Mouse (Mus musculus): ENCODE data around the gene Heyl. TPM values are rescaled to one million over a fixed set of nuclear protein-coding genes. Genes with fewer than 3 reads are reported as not detected.

Gene Heyl
- total RNA-seq (2021), result 1 to 10 TPM; 7.3 to 8.5 TPM
- long read RNA-seq, full-length matches to known transcripts, result 3 of 5 reads
- long read RNA-seq, partial matches to known transcripts, result 0 of 5 reads
- long read RNA-seq, other reads (novel, unspliced or antisense), result 2 of 5 reads

DNA sequence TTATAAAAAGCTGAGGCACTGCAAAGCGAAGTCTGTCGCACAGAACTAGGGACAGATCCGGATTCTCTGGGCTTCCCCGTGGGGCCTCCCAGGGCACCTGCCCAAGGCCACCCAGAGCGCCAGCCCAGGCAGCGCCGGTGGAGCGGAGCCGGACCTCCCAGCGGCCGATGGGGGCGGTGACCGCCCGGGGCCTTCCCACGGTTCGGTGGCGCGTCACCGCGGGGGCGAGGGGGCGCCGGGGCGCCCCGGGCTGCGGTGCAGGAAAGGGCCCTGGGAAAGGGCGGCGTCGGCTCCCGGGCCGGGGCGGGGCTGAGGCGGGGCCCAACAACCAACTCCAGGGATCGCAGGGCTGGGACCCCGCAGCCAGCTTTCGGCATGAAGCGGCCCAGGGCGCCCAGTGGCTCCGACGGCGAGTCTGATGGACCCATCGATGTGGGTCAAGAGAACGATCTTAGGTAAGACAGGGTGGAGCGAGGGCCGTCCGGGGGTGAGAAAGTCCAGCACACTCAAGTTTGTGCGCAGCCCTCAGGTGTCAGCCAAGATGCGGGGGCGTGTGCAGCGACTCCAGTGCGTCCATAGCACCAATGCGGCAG lies at the start of gene Heyl:
TSS of gene Heyl (plus strand) at position 65 of the 593 bp plus-strand sequence.
- DNase-seq (ENCODE audit: low spot score in 2 of 2), result peak in 1 of 2 experiments; percentile 46

DNA sequence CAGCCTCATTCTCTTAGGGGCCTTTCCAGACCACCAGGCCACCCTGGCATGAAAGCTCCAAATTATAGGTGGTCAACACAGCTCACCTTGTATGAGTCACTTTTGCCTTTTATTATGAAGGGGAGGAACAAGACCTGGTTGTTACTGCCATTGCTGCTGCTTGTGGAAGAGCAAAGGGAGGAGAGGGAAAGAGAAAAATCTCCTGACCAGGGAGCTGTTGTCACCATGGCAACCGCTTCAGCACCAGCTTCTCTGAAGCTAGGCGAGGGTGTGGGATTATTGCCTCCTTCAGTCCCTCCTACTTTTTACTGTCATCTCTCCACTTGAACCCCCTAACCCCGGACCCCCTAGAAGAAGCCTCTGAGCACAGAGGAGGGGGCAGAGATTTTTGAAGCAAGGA lies 48.5 kb upstream of the Heyl start:
- DNase-seq (ENCODE audit: low spot score in 2 of 2), result peak in 1 of 2 experiments; percentile 45

DNA sequence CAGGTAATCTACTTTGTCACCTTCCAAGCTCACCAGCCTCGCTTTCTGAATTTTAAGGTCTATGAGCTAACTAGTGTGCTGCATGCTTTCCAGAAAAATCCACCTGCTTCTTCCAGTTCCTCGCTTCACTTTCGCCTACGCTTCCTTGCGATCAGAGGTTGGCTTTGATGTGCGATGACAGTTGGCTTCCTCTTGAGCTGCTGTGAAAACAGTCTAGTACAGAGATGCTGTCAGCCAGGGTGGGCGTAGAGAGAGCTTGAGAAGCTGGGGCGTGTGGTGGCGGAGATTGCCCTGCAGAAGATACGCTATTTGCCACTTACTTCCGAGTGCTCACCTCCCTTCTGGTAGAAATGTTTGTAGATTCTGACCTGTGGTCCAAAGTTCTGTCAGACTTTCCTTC lies 41.0 kb upstream of the Heyl start:
- DNase-seq (ENCODE audit: low spot score in 2 of 2), result no peak

DNA sequence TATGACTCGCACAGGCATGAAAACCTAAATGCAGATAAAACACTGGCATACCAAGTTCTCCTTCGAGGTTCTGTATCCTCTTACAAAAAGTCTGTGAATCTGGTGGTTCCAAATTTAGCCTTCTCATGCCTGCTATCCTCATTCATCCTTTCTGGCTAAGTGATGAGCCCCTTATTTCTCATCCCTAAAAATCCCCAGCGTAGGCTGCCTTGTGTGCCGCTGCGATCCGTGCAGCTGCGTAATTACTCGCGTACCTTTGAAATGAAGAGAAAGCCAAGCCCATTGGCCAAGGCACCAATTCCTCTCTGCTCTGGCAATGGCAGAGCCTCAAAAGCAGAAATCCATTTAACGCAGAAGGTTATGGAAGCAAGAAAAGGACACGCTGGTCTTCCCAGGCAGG lies 39.6 kb upstream of the Heyl start:
- DNase-seq (ENCODE audit: low spot score in 2 of 2), result no peak

DNA sequence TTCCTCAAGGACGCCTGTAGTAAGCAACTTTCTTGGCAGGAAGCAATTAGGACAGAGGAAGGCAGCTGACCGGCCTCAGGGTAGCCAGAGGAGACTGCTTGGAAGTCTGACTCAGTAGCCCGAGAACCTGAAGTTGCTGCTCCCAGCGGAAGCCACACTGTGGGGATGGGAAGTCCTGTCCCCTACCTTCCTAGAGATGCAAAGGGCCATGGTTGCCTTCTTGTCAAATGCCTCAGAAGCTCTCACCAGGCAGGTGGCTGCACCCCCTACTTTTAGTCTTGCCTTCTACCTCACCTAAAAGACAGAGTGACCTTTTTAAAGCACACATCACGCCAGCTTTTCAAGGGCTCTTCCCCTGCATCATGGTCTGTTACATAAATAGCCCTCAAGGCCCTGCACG lies 36.7 kb upstream of the Heyl start:
- no peak for DNase-seq (ENCODE audit: low spot score in 2 of 2)

DNA sequence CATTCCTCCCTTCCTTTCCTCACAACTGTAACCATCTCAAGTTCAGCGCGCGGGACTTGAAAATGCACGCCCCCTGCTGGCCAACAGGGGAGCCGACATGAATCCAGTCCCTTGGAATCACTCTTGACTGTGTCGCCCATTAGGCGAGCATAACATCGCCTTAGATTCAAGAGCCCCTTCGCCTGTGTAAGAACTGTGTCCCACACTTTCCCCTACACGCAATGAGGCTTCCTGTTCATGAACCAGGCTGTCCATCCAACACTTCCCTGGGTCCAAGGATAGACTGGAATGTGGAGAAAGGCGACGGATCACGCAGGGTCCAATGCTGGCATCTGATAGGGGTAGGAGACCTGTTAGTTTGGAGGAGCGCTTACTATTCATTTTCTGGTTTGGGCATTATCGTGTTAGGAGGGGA lies 32.6 kb upstream of the Heyl start:
- peak; percentile 81 to 83 for DNase-seq (ENCODE audit: low spot score in 2 of 2)

DNA sequence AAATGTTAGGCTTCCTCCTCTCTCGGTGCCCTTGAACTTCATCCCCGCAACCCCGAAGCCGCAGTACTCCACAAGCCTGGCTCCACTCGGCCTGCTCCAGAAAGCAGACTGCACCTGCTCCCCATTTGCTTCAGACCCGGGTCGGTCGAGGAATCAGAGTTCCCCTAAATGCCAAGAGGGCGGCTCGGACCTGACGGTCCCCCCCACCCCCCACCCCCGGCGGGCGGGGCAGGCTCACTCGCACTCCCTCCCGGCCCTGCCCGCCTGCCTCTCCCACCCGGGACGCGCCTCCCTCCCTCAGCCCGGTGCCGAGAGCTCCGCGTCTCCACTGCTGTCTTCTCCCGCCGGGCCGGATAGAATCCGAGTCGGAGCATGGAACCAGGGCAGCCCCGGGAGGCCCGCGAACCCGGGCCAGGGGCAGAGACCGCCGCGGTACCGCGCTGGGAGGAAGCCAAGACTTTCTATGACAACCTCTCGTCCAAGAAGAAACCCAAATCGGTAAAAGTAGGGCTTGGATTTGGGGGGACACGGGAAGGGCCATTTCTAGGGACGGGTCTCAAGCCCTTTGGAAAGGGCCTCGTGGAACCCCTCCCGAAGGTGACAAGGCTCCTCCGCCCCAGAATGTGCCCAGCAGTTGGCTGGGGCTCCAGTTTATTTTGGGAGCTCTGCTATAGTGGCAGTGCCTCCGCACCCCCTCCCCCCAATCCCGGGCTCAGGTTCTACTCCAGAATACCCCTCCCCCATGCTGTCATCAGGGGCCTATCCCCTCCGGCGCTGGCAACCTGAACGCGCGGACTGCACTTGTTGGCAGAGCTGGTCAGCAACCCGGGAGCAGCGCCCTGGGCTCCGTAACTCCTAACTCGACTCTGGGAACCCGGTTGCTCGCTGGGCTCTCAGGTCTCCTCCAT lies 31.9 kb upstream of the Heyl start, which contains the start of gene Nt5c1a:
TSS of gene Nt5c1a (plus strand) at position 319 of the 908 bp plus-strand sequence.
- DNase-seq (ENCODE audit: low spot score in 2 of 2), result peak; percentile 53 to 56

DNA sequence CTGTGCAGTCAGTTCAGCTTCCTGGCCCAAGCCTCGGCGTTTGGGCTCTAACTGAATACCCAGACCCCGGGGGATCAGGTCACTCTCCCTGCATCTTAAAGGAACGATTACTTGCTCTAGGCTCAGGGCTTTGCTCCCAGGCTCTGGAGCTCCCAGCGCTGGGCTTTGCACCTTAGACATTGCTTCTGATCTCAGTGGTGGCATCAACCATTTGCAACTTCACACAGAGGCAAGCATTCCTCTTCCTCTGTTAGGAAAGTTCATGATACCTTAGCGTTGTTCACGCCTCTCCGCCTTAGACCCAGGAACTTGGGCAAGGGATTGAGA lies 31.3 kb upstream of the Heyl start:
- DNase-seq (ENCODE audit: low spot score in 2 of 2), result no peak

DNA sequence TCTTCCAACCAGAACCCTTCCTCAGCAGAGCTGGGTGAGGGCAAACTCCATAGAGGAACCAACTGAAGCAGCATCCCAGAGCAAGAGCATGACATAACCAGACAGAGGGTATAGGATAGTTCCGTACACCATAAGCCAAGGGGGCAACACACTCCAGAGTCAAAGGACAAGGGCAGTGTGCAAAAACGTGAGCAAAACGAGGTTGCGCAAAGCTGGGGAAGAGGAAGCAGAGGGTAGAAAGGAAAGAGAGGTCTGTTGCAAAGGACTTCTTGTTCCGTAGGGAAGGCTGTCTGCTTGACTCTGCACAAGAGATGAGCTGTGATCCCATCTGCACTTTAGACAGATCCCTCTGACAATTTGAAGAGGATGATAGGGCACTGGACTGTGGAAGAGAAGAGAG lies 26.0 kb upstream of the Heyl start:
- DNase-seq (ENCODE audit: low spot score in 2 of 2), result no peak

DNA sequence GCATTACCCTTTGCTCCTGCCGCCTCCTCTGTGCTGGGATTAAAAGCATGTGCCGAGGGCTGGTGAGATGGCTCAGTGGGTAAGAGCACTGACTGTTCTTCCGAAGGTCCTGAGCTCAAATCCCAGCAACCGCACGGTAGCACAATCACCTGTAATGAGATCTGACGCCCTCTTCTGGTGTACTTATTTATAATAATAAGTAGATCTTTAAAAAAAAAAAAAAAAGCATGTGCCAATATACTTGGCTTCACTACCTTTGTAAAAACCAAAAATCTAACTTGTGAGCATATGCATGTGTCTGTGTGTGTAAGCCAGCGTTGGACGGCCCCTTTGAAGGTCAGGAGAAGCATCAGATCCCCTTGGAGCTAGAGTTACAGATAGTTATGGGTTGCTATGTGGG lies 22.4 kb upstream of the Heyl start:
- DNase-seq (ENCODE audit: low spot score in 2 of 2), result no peak

DNA sequence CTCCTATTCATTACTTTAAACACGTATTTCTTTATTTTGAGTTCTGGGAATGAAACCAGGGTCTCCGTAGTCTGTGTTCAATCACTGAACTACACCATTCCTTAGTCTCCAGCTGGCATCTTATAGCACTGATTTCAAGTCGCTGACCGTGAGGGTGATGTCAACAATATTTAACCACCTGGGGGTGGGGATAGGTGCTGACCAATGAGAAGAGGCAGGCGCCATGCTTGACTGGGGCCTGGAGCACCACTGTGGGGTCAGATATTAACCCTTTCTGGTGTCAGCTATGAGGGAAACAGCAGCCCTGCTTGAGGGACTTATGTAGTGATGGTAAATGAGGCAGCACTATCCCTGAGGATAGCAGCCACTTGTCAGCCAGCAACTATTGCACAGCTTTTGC lies 21.9 kb upstream of the Heyl start:
- no peak for DNase-seq (ENCODE audit: low spot score in 2 of 2)

DNA sequence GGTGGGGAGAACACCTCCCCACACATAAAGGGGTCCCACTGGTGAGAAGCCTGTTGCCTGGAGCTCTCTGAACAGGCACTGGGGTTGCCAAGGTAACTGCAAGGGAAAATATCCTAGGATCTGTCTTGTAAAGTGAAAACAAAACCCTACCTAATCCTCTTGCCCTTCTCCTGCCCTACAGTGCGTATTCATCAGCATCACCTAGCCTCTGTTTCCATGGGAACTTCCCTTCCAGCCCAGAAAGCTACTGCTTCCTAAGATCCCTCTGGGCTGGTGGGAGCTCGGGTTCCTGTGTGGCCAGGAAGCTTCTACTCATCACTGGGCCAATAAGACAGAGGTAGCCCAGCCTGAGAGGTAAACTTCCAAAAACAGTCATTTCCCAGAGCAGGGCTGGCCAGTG lies 21.0 kb upstream of the Heyl start:
- DNase-seq (ENCODE audit: low spot score in 2 of 2), result no peak

DNA sequence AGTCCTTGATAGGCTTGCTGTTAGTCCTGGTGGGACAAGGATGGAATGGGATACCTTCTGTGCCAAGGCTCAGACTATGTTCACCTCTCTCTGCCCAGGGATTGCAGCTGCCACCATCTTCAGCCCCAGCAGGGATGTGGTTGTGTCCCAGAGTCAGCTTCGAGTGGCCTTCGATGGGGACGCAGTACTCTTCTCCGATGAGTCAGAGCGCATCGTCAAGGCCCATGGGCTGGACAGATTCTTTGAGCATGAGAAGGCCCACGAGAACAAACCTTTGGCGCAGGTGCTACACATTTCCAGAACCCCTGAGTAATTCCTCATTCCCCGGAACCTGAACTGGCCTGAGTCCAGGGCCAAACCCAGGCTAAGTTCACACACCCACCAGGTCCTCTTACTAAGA lies 19.4 kb upstream of the Heyl start:
- DNase-seq (ENCODE audit: low spot score in 2 of 2), result no peak

DNA sequence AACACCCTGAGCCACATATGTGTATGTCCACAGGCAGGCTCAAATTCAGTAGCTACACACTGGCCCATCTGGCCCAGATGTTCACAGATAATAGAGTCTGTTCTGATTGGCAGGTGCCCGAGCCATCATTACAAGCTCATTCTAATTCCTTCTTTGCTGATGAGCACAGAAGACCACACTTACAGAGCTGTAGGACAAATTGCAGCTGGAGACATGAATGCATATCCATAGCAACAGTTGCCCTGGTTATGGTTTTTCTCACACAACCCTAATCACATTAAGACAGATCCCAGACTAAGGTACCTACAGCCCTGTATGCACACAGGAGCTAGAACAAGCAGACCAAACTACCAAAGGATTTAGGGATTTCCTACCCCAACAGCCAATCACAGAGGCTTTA lies 18.0 kb upstream of the Heyl start:
- DNase-seq (ENCODE audit: low spot score in 2 of 2), result no peak

DNA sequence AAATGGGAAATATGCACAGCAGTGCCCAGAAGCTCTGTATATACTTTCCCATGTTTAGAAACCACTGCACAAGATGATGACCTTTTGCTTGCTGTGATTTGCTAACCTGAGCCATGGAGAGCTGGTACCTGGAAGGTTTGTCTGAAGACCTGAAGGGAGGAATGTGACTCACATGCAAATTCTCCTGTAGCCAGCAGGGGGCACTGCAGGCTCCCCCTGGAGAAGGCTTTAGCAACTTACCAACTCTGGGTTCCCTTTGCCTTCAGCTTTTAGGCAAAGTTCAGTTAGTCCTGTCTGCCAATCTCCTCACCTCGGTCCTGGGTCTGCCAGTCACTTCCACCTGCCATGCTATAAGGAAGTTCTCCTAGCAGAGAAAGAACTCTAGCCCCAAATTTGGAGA lies 16.6 kb upstream of the Heyl start:
- peak; percentile 49 to 64 for DNase-seq (ENCODE audit: low spot score in 2 of 2)

DNA sequence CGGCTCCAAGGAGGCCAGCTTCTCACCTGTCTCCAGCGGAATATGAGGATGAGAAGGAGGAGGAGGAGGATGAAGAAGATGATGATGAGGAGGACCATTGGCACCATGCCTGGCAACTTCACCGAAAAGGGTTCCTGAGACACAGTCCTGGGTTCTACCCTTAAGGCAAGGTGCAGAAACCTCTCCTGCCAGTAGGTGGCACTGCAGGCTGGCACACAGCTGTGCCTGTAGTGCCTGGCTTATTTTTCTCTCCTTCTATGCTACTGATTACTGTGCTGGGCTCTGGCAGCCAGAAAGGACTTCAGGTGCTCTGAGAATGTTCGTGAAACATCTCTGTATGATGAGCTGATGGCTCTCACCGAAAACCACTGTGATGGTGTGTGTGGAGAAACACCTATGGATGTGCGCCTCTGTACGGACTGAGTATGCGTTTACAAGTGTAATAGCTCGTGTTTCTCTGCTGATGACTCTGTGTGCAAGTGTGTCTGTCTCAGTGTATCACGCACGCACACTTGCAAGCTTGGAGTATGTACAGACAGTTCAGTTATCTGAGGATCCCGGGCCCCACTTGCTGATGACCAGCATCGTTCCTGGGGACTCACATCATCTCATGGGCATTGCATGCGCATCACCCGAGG lies 13.5 kb upstream of the Heyl start:
- peak; percentile 82 to 86 for DNase-seq (ENCODE audit: low spot score in 2 of 2)

DNA sequence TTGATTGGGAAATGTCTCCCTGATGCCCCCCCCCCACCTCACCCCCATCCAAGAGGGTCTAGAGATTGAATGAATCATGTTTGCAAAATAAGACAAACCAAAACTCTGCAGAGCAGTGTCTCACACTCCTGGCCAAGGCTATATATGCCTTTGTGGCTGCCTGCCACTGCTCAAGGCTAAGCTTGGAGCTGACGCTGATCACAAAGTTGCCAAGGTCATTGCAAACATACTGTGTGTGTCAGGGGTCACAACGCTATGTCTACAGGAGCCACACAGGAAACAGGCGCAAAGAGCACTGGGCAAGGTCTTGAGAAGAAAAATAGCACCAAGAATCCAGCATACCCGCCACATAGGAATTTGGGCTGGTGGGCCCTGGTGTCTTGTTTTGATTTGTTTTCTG lies 12.7 kb upstream of the Heyl start:
- no peak for DNase-seq (ENCODE audit: low spot score in 2 of 2)

DNA sequence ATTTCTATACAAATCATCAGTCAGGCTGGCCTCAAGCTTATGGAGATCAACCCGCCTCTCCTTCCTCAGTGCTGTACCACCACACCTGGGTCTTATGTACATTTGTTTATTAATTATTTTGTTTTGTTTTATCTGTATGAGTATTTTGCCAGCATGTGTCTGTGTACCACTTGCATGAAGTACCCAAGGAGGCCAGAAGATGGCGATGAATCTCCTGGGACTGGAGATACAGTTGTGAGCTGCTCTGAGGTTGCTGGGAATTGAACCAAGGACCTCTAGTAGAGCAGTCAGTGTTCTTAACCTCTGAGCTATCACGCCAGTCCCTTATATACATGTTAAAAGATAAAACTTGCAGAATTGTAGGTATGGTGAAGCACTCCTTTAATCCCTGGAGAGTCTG lies 10.0 kb upstream of the Heyl start:
- DNase-seq (ENCODE audit: low spot score in 2 of 2), result no peak

DNA sequence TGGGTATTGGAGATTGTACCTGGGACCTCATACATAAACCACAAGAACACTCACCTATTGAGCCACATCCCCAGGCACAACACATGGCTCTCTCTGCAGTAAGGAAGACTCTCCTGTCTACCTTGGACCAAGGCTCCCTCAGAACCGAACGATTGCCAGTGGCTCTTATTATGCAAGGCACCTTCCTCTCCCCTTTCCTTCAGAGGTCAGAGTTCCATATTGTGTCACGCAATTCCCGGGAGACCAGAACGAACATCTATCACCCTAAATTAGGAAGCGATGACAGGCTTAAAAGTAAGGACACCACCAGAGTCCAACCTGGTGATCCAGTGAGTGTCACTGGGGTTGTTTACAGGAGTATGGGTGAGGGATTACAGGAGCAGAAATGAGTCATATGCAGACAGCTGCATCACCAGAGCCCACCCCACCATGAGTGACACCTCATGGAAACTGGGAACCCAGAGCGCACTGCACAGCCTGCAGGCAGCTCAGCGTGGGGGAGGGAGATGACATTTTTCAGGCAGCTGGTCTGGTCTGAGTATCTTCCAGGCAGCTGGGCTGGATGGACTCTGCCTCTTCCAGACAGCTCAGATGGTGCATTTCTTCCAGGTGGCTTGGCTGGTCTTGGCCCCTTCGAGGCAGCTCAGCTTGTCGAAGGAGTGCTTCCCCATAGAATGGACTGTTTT lies 7.5 kb upstream of the Heyl start:
- no peak for DNase-seq (ENCODE audit: low spot score in 2 of 2)

DNA sequence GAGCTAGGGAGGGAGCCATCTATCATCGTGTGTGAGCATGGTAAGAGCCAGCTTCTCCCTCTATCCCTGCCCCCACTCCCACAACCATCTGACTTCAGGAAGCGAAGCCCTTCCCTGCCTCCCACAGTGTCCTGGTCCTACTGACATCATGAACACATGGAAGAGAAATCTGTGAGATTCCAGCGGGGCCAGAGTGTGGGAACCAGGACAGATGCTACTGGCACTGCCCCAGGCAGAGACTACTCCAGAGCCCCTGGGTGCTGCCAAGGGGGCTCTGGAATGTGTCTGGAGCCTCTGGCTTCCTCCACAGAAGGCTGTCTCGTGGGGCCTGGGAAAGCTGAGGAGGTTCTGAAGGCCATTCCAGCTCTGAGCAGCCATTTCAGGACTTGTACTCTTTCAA lies 5.6 kb upstream of the Heyl start:
- DNase-seq (ENCODE audit: low spot score in 2 of 2), result peak; percentile 50 to 54

DNA sequence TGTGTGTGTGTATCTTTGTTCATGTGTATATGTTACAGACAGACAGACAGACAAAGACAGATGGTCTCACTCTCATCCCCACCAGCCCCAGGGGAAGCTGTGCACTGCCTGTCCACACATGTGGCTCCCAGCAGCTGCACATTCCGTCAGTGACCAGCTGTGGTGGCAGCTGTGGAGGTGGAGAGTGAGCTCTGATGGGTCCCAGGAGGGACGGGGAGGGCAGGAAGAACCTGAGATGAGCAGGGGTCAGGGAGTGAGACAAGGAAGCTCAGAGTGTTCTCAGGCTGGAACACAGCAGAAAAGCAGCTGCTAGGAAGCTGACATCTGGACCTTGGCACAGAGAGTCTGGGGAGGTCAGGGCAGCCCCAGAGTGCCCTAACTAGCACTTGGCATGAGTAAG lies 5.1 kb upstream of the Heyl start:
- no peak for DNase-seq (ENCODE audit: low spot score in 2 of 2)

DNA sequence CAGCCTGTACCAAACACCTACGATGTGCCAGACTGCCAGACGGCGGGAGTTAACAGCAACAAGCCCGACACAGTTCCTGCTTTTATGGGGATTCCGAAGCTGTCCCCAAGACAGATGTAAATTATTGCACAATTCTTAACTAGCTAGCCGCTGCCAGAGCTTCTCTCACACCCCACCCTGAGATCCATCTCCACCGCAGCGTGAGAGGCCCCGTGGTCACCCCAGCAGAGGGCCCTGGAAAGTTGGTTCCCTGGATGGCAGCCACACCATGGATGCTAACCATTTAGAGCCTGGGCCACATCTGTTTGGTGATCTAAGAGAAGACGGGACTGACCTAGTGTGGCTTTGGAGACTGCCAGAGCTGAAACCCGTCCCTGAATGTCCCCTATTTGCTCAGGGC lies 4.2 kb upstream of the Heyl start:
- DNase-seq (ENCODE audit: low spot score in 2 of 2), result no peak

All from layer of hippocampus, postnatal 10 days (tissue).